Mouse (Mus musculus): ENCODE measurements around the gene Gm7682. TPM values are rescaled to one million over a fixed set of nuclear protein-coding genes. Genes with fewer than 3 reads are reported as not detected.
"Not testable (repeated sequence)": the region's sequence is repeated elsewhere in the genome, so short reads cannot be mapped to it uniquely, and the experiment has no call there.

The Gm7682 gene
- total RNA-seq (2021), result not detected

- DNase-seq (ENCODE audit: low spot score in 2 of 2); intact Hi-C loops (cut with DNase I): not testable (repeated sequence)
Observed at GRCm38 (mm10) chr5:94445484-94445883, at the start of gene Gm7682. Gene Gm7682, plus strand, starts transcription at chr5:94445784.

Other genes starting within 250 kb of the Gm7682 start
- not detected for gene Gm3106, start 227.8 kb upstream of the Gm7682 start, total RNA-seq (2021)
- not detected for gene A430089I19Rik, start 139.0 kb upstream of the Gm7682 start, total RNA-seq (2021)
- not detected for gene Gm6502, start 131.3 kb upstream of the Gm7682 start, total RNA-seq (2021)
- gene AA792892, start 106.0 kb upstream of the Gm7682 start, total RNA-seq (2021), result not detected
- gene Gm3139, start 80.5 kb downstream of the Gm7682 start, total RNA-seq (2021), result not detected
- gene Gm3147, start 170.6 kb downstream of the Gm7682 start, total RNA-seq (2021), result not detected
- gene Gm6509, start 178.2 kb downstream of the Gm7682 start, total RNA-seq (2021), result not detected
- not detected for gene Gm6205, start 202.6 kb downstream of the Gm7682 start, total RNA-seq (2021)

All from left cerebral cortex, postnatal 36 days (tissue).